Mouse (Mus musculus): ENCODE data around the gene Foxn2. TPM values are rescaled to one million over a fixed set of nuclear protein-coding genes. Genes with fewer than 3 reads are reported as not detected.
A peak's percentile ranks its signal among the peaks of the same experiment; 100 is the strongest.
"Not testable (repeated sequence)": the region's sequence is repeated elsewhere in the genome, so short reads cannot be mapped to it uniquely, and the experiment has no call there.

Gene Foxn2
- polyA plus RNA-seq, 1 experiment = 1.7 TPM

DNA sequence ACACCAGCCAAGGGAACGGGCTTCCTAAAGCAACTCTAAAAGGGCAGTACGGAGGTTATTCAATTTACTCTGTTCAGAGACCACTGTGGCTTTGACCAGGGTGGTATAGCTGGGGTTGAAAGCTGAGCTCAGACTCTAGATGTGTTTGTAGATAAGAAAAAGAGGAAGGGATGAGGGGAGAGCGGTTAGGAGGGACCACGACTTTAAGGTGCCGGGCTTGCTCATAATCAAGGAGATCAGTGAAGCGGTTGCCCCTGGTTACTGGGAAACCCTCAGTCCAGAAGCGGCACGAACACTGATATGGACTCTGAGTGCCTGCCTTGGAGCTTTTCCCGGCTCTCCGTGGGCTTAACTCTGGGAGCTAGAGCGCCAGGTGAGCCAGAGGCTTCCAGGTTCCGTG is 9.0 kb upstream of the Foxn2 start:
- Histone ChIP-seq H3K27me3 (ENCODE audit: control insufficient read depth, insufficient read depth, low read length) (no peaks in the 10 kb centered on the region; the same call in 1 of the 2 replicates), H3K36me3 (ENCODE audit: control insufficient read depth, insufficient read depth, low read length) (no peaks in the 10 kb centered on the region), H3K4me1 (ENCODE audit: control insufficient read depth, insufficient read depth, low read length) (peaks cover 4% of the 10 kb centered on the region), H3K4me3 (ENCODE audit: control insufficient read depth, low read depth, low read length) (peak overlapping the region; percentile 41), H3K27ac (ENCODE audit: control insufficient read depth, insufficient read depth, low read depth, low read length) (no peak overlapping the region)
- TF ChIP-seq POLR2A (IDR thresholded peaks at IDR 0.05; ENCODE audit: control insufficient read depth, low read depth, low read length) (no peak), CTCF (IDR thresholded peaks at IDR 0.05; ENCODE audit: control insufficient read depth, insufficient read depth, insufficient replicate concordance, low read depth, low read length) (no peak)

DNA sequence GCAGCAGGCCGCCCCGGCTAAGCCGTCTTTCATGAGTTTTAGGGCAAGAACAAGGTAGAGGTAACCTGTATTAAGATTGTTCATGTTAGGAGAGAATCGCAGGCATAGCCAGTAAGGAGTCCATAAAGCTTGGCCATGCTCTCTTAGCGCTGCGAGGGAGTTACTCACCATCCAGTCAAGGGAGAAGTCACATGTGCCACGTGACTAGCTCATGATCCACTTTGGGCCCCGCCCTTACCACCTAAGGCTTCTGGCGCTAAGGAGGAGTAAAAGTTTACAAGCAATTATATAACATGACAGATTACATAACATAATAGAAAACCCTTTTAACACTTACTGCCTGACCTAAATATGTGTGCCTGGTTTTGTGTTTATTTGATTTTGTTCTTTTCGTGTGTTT is 8.5 kb upstream of the Foxn2 start:
- Histone ChIP-seq H3K4me1 (ENCODE audit: control insufficient read depth, insufficient read depth, low read length) (peaks cover 4% of the 10 kb centered on the region), H3K27me3 (ENCODE audit: control insufficient read depth, insufficient read depth, low read length) (no peaks in the 10 kb centered on the region; the same call in 1 of the 2 replicates), H3K36me3 (ENCODE audit: control insufficient read depth, insufficient read depth, low read length) (no peaks in the 10 kb centered on the region), H3K4me3 (ENCODE audit: control insufficient read depth, low read depth, low read length) (peak overlapping the region; percentile 41), H3K27ac (ENCODE audit: control insufficient read depth, insufficient read depth, low read depth, low read length) (no peak overlapping the region)
- TF ChIP-seq CTCF (IDR thresholded peaks at IDR 0.05; ENCODE audit: control insufficient read depth, insufficient read depth, insufficient replicate concordance, low read depth, low read length) (no peak), POLR2A (IDR thresholded peaks at IDR 0.05; ENCODE audit: control insufficient read depth, low read depth, low read length) (no peak)

DNA sequence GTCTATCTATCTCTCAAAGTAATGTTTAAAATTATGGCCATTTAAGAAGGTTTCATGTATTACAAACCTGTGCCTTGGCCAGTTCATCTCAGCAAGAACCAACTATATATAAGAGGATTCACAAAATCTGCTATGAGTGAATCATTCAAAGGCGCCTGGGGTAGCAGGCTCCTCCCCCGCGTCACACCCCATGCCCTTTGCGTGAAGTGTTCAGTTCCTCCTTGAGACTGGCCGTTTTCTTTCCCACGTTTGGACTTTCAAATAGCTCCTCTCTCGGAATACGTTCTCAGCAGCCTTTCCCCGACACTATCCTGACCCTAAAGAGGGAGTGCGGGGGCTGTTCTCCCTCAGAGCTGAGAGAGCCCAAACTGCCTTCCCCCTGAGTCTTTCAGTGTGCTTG is 5.2 kb upstream of the Foxn2 start:
- TF ChIP-seq CTCF (IDR thresholded peaks at IDR 0.05; ENCODE audit: control insufficient read depth, insufficient read depth, insufficient replicate concordance, low read depth, low read length) (no peak), POLR2A (IDR thresholded peaks at IDR 0.05; ENCODE audit: control insufficient read depth, low read depth, low read length) (no peak)
- H3K4me1 ChIP-seq (ENCODE audit: control insufficient read depth, insufficient read depth, low read length) = peaks cover 7% of the 10 kb centered on the region
- H3K27ac ChIP-seq (ENCODE audit: control insufficient read depth, insufficient read depth, low read depth, low read length) = no peak overlapping the region
- no peak overlapping the region for H3K4me3 ChIP-seq (ENCODE audit: control insufficient read depth, low read depth, low read length)
- H3K27me3 ChIP-seq (ENCODE audit: control insufficient read depth, insufficient read depth, low read length) = no peaks in the 10 kb centered on the region; the same call in 1 of the 2 replicates
- no peaks in the 10 kb centered on the region for H3K36me3 ChIP-seq (ENCODE audit: control insufficient read depth, insufficient read depth, low read length)

DNA sequence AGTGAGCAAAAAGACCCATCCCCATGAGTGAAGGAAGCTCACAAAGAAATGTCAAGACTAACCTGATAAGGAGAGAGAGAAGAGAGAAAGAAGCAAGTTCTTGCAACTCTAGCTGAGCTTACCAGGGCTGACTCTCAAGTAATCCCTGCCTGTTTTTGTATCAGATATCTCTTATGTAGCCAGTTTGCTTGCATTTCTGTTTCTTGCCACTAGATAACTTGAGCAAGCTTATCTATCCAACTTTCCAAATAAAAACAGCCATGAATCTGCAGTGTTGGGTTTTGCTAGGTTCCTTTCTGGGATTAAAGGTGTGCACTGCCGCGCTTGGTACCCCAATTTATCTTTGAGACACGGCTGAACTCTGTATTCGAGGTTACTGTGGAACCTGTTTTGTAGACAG is 4.2 kb upstream of the Foxn2 start:
- TF ChIP-seq POLR2A (IDR thresholded peaks at IDR 0.05; ENCODE audit: control insufficient read depth, low read depth, low read length) = no peak
- no peak for TF ChIP-seq CTCF (IDR thresholded peaks at IDR 0.05; ENCODE audit: control insufficient read depth, insufficient read depth, insufficient replicate concordance, low read depth, low read length)
- no peaks in the 10 kb centered on the region; the same call in 1 of the 2 replicates for H3K27me3 ChIP-seq (ENCODE audit: control insufficient read depth, insufficient read depth, low read length)
- peaks cover 7% of the 10 kb centered on the region for H3K4me1 ChIP-seq (ENCODE audit: control insufficient read depth, insufficient read depth, low read length)
- H3K36me3 ChIP-seq (ENCODE audit: control insufficient read depth, insufficient read depth, low read length) = no peaks in the 10 kb centered on the region
- H3K4me3 ChIP-seq (ENCODE audit: control insufficient read depth, low read depth, low read length) = no peak overlapping the region
- H3K27ac ChIP-seq (ENCODE audit: control insufficient read depth, insufficient read depth, low read depth, low read length) = no peak overlapping the region

DNA sequence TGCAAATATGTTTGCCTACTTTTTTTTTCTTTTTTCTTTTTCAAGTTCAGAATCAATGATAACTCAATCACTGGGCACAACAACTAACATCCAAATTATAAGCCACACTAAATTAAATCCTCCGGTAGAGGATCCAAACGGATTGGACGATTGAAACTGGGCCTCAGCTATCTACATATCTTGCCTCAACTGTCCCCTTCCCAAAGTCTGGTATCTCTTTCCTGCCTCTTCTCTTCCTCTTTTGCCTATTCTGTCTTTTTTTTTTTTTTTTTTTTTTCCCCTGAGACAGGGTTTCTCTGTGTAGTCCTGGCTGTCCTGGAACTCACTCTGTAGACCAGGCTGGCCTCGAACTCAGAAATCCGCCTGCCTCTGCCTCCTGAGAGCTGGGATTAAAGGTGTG is 3.8 kb upstream of the Foxn2 start:
- not testable (repeated sequence) for H3K27ac ChIP-seq (ENCODE audit: control insufficient read depth, insufficient read depth, low read depth, low read length); H3K36me3 ChIP-seq (ENCODE audit: control insufficient read depth, insufficient read depth, low read length); H3K4me1 ChIP-seq (ENCODE audit: control insufficient read depth, insufficient read depth, low read length); H3K27me3 ChIP-seq (ENCODE audit: control insufficient read depth, insufficient read depth, low read length); H3K4me3 ChIP-seq (ENCODE audit: control insufficient read depth, low read depth, low read length)

DNA sequence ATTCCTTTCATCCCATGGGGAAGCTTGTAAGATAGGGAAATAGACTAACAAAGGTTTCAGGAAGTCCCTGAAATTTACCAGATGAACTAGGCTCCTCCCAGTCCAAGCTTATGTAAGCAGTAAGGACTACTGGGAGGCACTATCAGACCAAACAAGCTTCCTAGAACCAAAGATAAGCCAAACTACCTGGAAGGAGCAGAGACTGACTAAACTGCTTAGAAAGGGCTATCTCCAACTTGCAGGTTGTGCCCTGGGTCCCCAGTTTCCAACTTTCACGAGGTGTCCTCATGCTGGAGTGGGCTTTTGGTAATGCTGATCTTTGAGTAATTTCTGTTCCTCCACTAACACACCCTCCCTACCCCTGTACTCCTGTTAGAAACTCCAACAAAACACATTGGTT is 3.1 kb upstream of the Foxn2 start:
- Histone ChIP-seq H3K4me1 (ENCODE audit: control insufficient read depth, insufficient read depth, low read length) (peaks cover 9% of the 10 kb centered on the region), H3K4me3 (ENCODE audit: control insufficient read depth, low read depth, low read length) (no peak overlapping the region), H3K36me3 (ENCODE audit: control insufficient read depth, insufficient read depth, low read length) (no peaks in the 10 kb centered on the region), H3K27ac (ENCODE audit: control insufficient read depth, insufficient read depth, low read depth, low read length) (no peak overlapping the region), H3K27me3 (ENCODE audit: control insufficient read depth, insufficient read depth, low read length) (no peaks in the 10 kb centered on the region)
- TF ChIP-seq POLR2A (IDR thresholded peaks at IDR 0.05; ENCODE audit: control insufficient read depth, low read depth, low read length) (no peak), CTCF (IDR thresholded peaks at IDR 0.05; ENCODE audit: control insufficient read depth, insufficient read depth, insufficient replicate concordance, low read depth, low read length) (no peak)

DNA sequence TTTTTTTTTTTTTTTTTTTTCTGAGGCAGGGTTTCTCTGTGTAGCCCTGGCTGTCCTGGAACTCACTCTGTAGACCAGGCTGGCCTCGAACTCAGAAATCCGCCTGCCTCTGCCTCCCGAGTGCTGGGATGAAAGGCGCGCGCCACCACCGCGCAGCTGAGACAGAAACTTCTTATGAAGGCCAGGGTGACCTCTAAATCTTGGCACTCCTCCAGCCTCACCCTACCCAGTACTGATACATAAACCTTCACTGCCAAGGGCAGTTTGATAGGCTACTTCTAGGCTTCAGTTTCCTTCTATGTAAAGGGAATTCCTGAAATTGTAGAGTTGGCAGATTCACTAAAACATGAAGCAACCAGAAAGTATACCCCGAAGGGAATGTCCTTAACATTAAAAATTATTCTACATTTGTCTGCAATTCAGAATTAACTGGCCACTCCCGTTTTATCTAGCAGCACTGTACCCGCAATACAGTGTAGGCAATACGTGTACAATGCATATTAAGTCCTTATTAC is 918 bp upstream of the Foxn2 start:
- no peak overlapping the region for H3K4me3 ChIP-seq (ENCODE audit: control insufficient read depth, low read depth, low read length)
- TF ChIP-seq POLR2A (IDR thresholded peaks at IDR 0.05; ENCODE audit: control insufficient read depth, low read depth, low read length) (no peak), CTCF (IDR thresholded peaks at IDR 0.05; ENCODE audit: control insufficient read depth, insufficient read depth, insufficient replicate concordance, low read depth, low read length) (no peak)
- no peaks in the 10 kb centered on the region for H3K27me3 ChIP-seq (ENCODE audit: control insufficient read depth, insufficient read depth, low read length)
- H3K4me1 ChIP-seq (ENCODE audit: control insufficient read depth, insufficient read depth, low read length) = peaks cover 9% of the 10 kb centered on the region
- no peak overlapping the region for H3K27ac ChIP-seq (ENCODE audit: control insufficient read depth, insufficient read depth, low read depth, low read length)
- no peaks in the 10 kb centered on the region for H3K36me3 ChIP-seq (ENCODE audit: control insufficient read depth, insufficient read depth, low read length)

DNA sequence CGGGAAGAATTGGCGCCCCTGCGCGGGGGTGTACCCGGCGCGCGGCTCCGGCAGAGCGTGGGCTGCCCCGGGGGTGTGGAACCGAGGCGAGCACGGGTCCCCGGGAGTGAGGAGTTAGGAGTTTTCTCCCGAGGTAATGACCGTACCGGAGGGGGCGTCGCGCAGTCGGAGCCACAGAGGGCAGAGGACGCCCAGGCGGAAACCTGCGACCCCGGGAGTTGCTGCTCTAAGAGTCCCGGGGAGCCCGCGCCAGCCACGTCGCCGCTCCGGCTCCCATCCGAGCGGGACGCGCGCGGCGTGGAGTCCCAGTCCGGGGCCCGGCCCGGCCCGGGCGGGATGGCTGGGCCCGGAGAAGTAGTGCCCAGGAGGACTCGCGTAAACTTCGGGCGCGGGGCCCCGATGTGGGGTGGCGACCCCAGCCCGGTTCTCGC is 505 bp downstream of the Foxn2 start:
- no peaks in the 10 kb centered on the region for H3K36me3 ChIP-seq (ENCODE audit: control insufficient read depth, insufficient read depth, low read length)

More for the DNA sequence above, 505 bp downstream of the Foxn2 start:
- Histone ChIP-seq H3K27me3 (ENCODE audit: control insufficient read depth, insufficient read depth, low read length) (no peaks in the 10 kb centered on the region), H3K4me1 (ENCODE audit: control insufficient read depth, insufficient read depth, low read length) (peaks cover 9% of the 10 kb centered on the region), H3K4me3 (ENCODE audit: control insufficient read depth, low read depth, low read length) (peak overlapping the region; percentile 95), H3K27ac (ENCODE audit: control insufficient read depth, insufficient read depth, low read depth, low read length) (peak overlapping the region; percentile 84)
- TF ChIP-seq CTCF (IDR thresholded peaks at IDR 0.05; ENCODE audit: control insufficient read depth, insufficient read depth, insufficient replicate concordance, low read depth, low read length) (no peak), POLR2A (IDR thresholded peaks at IDR 0.05; ENCODE audit: control insufficient read depth, low read depth, low read length) (0 out of 2 replicates have a peak, but pooled peaks have one; percentile 5)
